Mouse (Mus musculus): ENCODE data around the gene Il5. TPM values are rescaled to one million over a fixed set of nuclear protein-coding genes. Genes with fewer than 3 reads are reported as not detected.
"Not testable (repeated sequence)": the region's sequence is repeated elsewhere in the genome, so short reads cannot be mapped to it uniquely, and the experiment has no call there.

Gene Il5
- polyA plus RNA-seq, 1 experiment from 2014 or later: not detected

- Histone ChIP-seq H3K4me2 (replicated peaks) (no peak overlapping the region), H3K27ac (no peak overlapping the region), H3K9ac (no peak overlapping the region), H3K36me3 (no peaks in the 10 kb centered on the region), H3K4me3 (no peak overlapping the region), H3K27me3 (no peaks in the 10 kb centered on the region), H3K4me1 (no peaks in the 10 kb centered on the region), H3K9me3 (no peaks in the 10 kb centered on the region)
- ATAC-seq (ENCODE audit: insufficient number of reproducible peaks, insufficient read depth, low FRiP score, low TSS enrichment): no peak
- 92% methylated on average over 6 of the region's 6 CpGs for WGBS
Measured at GRCm38 (mm10) chr11:53748614-53749013, 28.0 kb downstream of the Il5 start.

- H3K4me3 ChIP-seq: no peak overlapping the region
- no peak overlapping the region for H3K9ac ChIP-seq
- no peaks in the 10 kb centered on the region for H3K4me1 ChIP-seq
- H3K27me3 ChIP-seq: no peaks in the 10 kb centered on the region
- H3K27ac ChIP-seq: no peak overlapping the region
- H3K4me2 ChIP-seq (replicated peaks): no peak overlapping the region
- WGBS: 54% methylated on average over 4 of the region's 4 CpGs
- H3K36me3 ChIP-seq: no peaks in the 10 kb centered on the region
- no peak for ATAC-seq (ENCODE audit: insufficient number of reproducible peaks, insufficient read depth, low FRiP score, low TSS enrichment)
- no peaks in the 10 kb centered on the region for H3K9me3 ChIP-seq
Measured at GRCm38 (mm10) chr11:53749306-53749705, 28.7 kb downstream of the Il5 start.

- Histone ChIP-seq H3K27ac (no peak overlapping the region), H3K36me3 (no peaks in the 10 kb centered on the region), H3K4me1 (no peaks in the 10 kb centered on the region), H3K4me3 (no peak overlapping the region), H3K27me3 (no peaks in the 10 kb centered on the region), H3K4me2 (replicated peaks) (no peak overlapping the region), H3K9ac (no peak overlapping the region), H3K9me3 (no peaks in the 10 kb centered on the region)
- ATAC-seq (ENCODE audit: insufficient number of reproducible peaks, insufficient read depth, low FRiP score, low TSS enrichment): no peak
- 50% methylated on average over 5 of the region's 5 CpGs for WGBS
Measured at GRCm38 (mm10) chr11:53749716-53750352, 29.2 kb downstream of the Il5 start.

- H3K27ac ChIP-seq: no peak overlapping the region
- no peaks in the 10 kb centered on the region for H3K9me3 ChIP-seq
- H3K27me3 ChIP-seq: 0 out of 2 replicates have a peak, but pooled peaks cover 4% of the 10 kb centered on the region
- H3K4me1 ChIP-seq: peaks cover 12% of the 10 kb centered on the region
- no peak overlapping the region for H3K4me3 ChIP-seq
- H3K36me3 ChIP-seq: no peaks in the 10 kb centered on the region
- no peak overlapping the region for H3K9ac ChIP-seq
- H3K4me2 ChIP-seq (replicated peaks): no peak overlapping the region
- WGBS: 85% methylated on average over 12 of the region's 12 CpGs
- ATAC-seq (ENCODE audit: insufficient number of reproducible peaks, insufficient read depth, low FRiP score, low TSS enrichment): no peak
Measured at GRCm38 (mm10) chr11:53755011-53755595, 34.5 kb downstream of the Il5 start.

- Histone ChIP-seq H3K9ac (no peak overlapping the region), H3K4me1 (peaks cover 18% of the 10 kb centered on the region), H3K27me3 (peaks cover 13% of the 10 kb centered on the region; the same call in 1 of the 2 replicates), H3K4me3 (no peak overlapping the region), H3K9me3 (no peaks in the 10 kb centered on the region), H3K4me2 (replicated peaks) (no peak overlapping the region), H3K36me3 (no peaks in the 10 kb centered on the region), H3K27ac (no peak overlapping the region)
- no peak for ATAC-seq (ENCODE audit: insufficient number of reproducible peaks, insufficient read depth, low FRiP score, low TSS enrichment)
- 92% methylated on average over 4 of the region's 4 CpGs for WGBS
Measured at GRCm38 (mm10) chr11:53757612-53758011, 37.0 kb downstream of the Il5 start.

- not testable (repeated sequence) for H3K9ac ChIP-seq; H3K9me3 ChIP-seq; H3K4me2 ChIP-seq (replicated peaks); ATAC-seq (ENCODE audit: insufficient number of reproducible peaks, insufficient read depth, low FRiP score, low TSS enrichment); H3K36me3 ChIP-seq; H3K27ac ChIP-seq; H3K4me3 ChIP-seq
- 64% methylated on average over 9 of the region's 9 CpGs for WGBS
- H3K4me1 ChIP-seq: peaks cover 19% of the 10 kb centered on the region
- H3K27me3 ChIP-seq: peaks cover 13% of the 10 kb centered on the region; the same call in 1 of the 2 replicates
Measured at GRCm38 (mm10) chr11:53758033-53758432, 37.4 kb downstream of the Il5 start.

GRCm38 (mm10) chr11:53758791-53759351, 38.3 kb downstream of the Il5 start:
- Histone ChIP-seq H3K9me3 (no peaks in the 10 kb centered on the region), H3K4me1 (peaks cover 27% of the 10 kb centered on the region), H3K9ac (no peak overlapping the region), H3K36me3 (no peaks in the 10 kb centered on the region), H3K27ac (peak overlapping the region; percentile 48; the same call in 1 of the 2 replicates), H3K4me3 (no peak overlapping the region), H3K27me3 (peaks cover 13% of the 10 kb centered on the region; the same call in 1 of the 2 replicates), H3K4me2 (replicated peaks) (peak overlapping the region; percentile 23; the same call in 1 of the 2 replicates)
- WGBS: 34% methylated on average over 6 of the region's 6 CpGs
- ATAC-seq (ENCODE audit: insufficient number of reproducible peaks, insufficient read depth, low FRiP score, low TSS enrichment): no peak

- H3K4me3 ChIP-seq: no peak overlapping the region
Measured at GRCm38 (mm10) chr11:53759545-53760406, 39.2 kb downstream of the Il5 start.

GRCm38 (mm10) chr11:53761284-53761683, 40.7 kb downstream of the Il5 start:
- peaks cover 31% of the 10 kb centered on the region for H3K4me1 ChIP-seq
- peaks cover 13% of the 10 kb centered on the region; the same call in 1 of the 2 replicates for H3K27me3 ChIP-seq
- no peak overlapping the region for H3K9ac ChIP-seq
- H3K27ac ChIP-seq: no peak overlapping the region
- H3K4me2 ChIP-seq (replicated peaks): no peak overlapping the region
- H3K4me3 ChIP-seq: no peak overlapping the region
- WGBS: 81% methylated on average over 5 of the region's 5 CpGs
- no peaks in the 10 kb centered on the region for H3K9me3 ChIP-seq
- ATAC-seq (ENCODE audit: insufficient number of reproducible peaks, insufficient read depth, low FRiP score, low TSS enrichment): no peak
- no peaks in the 10 kb centered on the region for H3K36me3 ChIP-seq

More at GRCm38 (mm10) chr11:53759545-53760406, 39.2 kb downstream of the Il5 start:
- Histone ChIP-seq H3K4me1 (peaks cover 31% of the 10 kb centered on the region), H3K27me3 (peaks cover 13% of the 10 kb centered on the region; the same call in 1 of the 2 replicates), H3K9me3 (no peaks in the 10 kb centered on the region), H3K9ac (no peak overlapping the region), H3K4me2 (replicated peaks) (peak overlapping the region; percentile 23), H3K36me3 (no peaks in the 10 kb centered on the region), H3K27ac (peak overlapping the region; percentile 48; the same call in 1 of the 2 replicates)
- no peak for ATAC-seq (ENCODE audit: insufficient number of reproducible peaks, insufficient read depth, low FRiP score, low TSS enrichment)
- 7% methylated on average over 22 of the region's 22 CpGs for WGBS

- 68% methylated on average over 2 of the region's 2 CpGs for WGBS
Measured at GRCm38 (mm10) chr11:53761822-53762221, 41.2 kb downstream of the Il5 start.

GRCm38 (mm10) chr11:53762426-53762825, 41.8 kb downstream of the Il5 start:
- Histone ChIP-seq H3K27ac (no peak overlapping the region), H3K27me3 (peaks cover 13% of the 10 kb centered on the region; the same call in 1 of the 2 replicates), H3K4me3 (peak overlapping the region; percentile 34), H3K36me3 (no peaks in the 10 kb centered on the region), H3K9ac (no peak overlapping the region), H3K9me3 (no peaks in the 10 kb centered on the region), H3K4me1 (peaks cover 31% of the 10 kb centered on the region), H3K4me2 (replicated peaks) (peak overlapping the region; percentile 76)
- no peak for ATAC-seq (ENCODE audit: insufficient number of reproducible peaks, insufficient read depth, low FRiP score, low TSS enrichment)
- 61% methylated on average over 2 of the region's 2 CpGs for WGBS

More at GRCm38 (mm10) chr11:53761822-53762221, 41.2 kb downstream of the Il5 start:
- H3K4me3 ChIP-seq: no peak overlapping the region
- H3K36me3 ChIP-seq: no peaks in the 10 kb centered on the region
- ATAC-seq (ENCODE audit: insufficient number of reproducible peaks, insufficient read depth, low FRiP score, low TSS enrichment): no peak
- no peaks in the 10 kb centered on the region for H3K9me3 ChIP-seq
- peaks cover 13% of the 10 kb centered on the region; the same call in 1 of the 2 replicates for H3K27me3 ChIP-seq
- H3K4me2 ChIP-seq (replicated peaks): no peak overlapping the region
- H3K9ac ChIP-seq: no peak overlapping the region
- no peak overlapping the region for H3K27ac ChIP-seq
- H3K4me1 ChIP-seq: peaks cover 31% of the 10 kb centered on the region

Measured in embryonic facial prominence, embryonic 12.5 days (tissue).